Mouse (Mus musculus) brown adipose tissue, adult 24 weeks (tissue): Measurements from ENCODE around the gene Gm49340. TPM values are rescaled to one million over a fixed set of nuclear protein-coding genes. Genes with fewer than 3 reads are reported as not detected.

Experiments
- H3K27ac ChIP-seq: fragments of 200-500 bp; replicated peaks from 2 replicates; pipeline ENCODE4 v1.5.1; 2012; ENCODE audit warnings: low read depth, mild to moderate bottlenecking, low read length
- H3K4me1 ChIP-seq: fragments of 200-500 bp; 2 replicates; pipeline ENCODE4 v1.6.1; 2012; ENCODE audit warnings: low read length, mixed read lengths; ENCODE audit not compliant: control insufficient read depth, insufficient read depth, insufficient read length
- H3K4me3 ChIP-seq: fragments of 200-500 bp; 2 replicates; pipeline ENCODE4 v1.5.1; 2012; ENCODE audit warnings: low read depth, mild to moderate bottlenecking, low read length, moderate library complexity; ENCODE audit not compliant: insufficient read depth
- polyA plus RNA-seq: library from polyadenylated mRNA; stranded (reverse); fragments of >200 nt; gene quantifications from 2 replicates; pipeline ENCODE4 v1.2.4, GENCODE M21; 2012; ENCODE audit not compliant: missing spikeins, insufficient read depth, insufficient read length

The Gm49340 gene
- polyA plus RNA-seq, 1 experiment: 0.48 TPM

- Histone ChIP-seq H3K4me1 (no peaks in the 10 kb centered on the region), H3K4me3 (no peak overlapping the region), H3K27ac (no peak overlapping the region)
Measured at GRCm38 (mm10) chr11:73336919-73337318, 7.4 kb downstream of the Gm49340 start.

GRCm38 (mm10) chr11:73350483-73350882 lies 20.9 kb downstream of the Gm49340 start, which contains the start of gene Olfr20:
Olfr20 (plus strand) TSS chr11:73350783.
- Histone ChIP-seq H3K4me1 (no peaks in the 10 kb centered on the region), H3K4me3 (no peak within 1 kb of the TSS), H3K27ac (no peak within 1 kb of the TSS)

GRCm38 (mm10) chr11:73370946-73371345 lies 41.4 kb downstream of the Gm49340 start, which contains the start of gene Olfr376:
Olfr376 (plus strand) TSS chr11:73371246.
- Histone ChIP-seq H3K4me3 (no peak within 1 kb of the TSS), H3K4me1 (no peaks in the 10 kb centered on the region), H3K27ac (no peak within 1 kb of the TSS)

- no peaks in the 10 kb centered on the region for H3K4me1 ChIP-seq
- no peak overlapping the region for H3K4me3 ChIP-seq
- no peak overlapping the region for H3K27ac ChIP-seq
Measured at GRCm38 (mm10) chr11:73395374-73395773, 65.8 kb downstream of the Gm49340 start.

GRCm38 (mm10) chr11:73399514-73399913 lies 70.0 kb downstream of the Gm49340 start, which contains the start of gene Olfr1:
Olfr1 (minus strand) TSS chr11:73399614.
- no peak within 1 kb of the TSS for H3K4me3 ChIP-seq
- H3K4me1 ChIP-seq: no peaks in the 10 kb centered on the region
- H3K27ac ChIP-seq: no peak within 1 kb of the TSS

Other genes starting within 250 kb of the Gm49340 start
- 1.8 and 2.4 TPM in 2 replicates for gene Itgae, start 239.2 kb upstream of the Gm49340 start, polyA plus RNA-seq
- not detected in 2 replicates for gene Haspin, start 191.4 kb upstream of the Gm49340 start, polyA plus RNA-seq
- gene P2rx5, start 169.3 kb upstream of the Gm49340 start, polyA plus RNA-seq: 53.6 and 85.8 TPM in 2 replicates
- 183 and 237 TPM in 2 replicates for gene Emc6, start 152.7 kb upstream of the Gm49340 start, polyA plus RNA-seq
- 70.9 and 105 TPM in 2 replicates for gene Tax1bp3, start 152.7 kb upstream of the Gm49340 start, polyA plus RNA-seq
- 8.8 TPM in 2 replicates for gene Ctns, start 130.7 kb upstream of the Gm49340 start, polyA plus RNA-seq
- 8.2 and 9.1 TPM in 2 replicates for gene Shpk, start 130.3 kb upstream of the Gm49340 start, polyA plus RNA-seq
- 0.33 and 0.75 TPM in 2 replicates for gene Trpv1, start 95.4 kb upstream of the Gm49340 start, polyA plus RNA-seq
- not detected in 2 replicates for gene Trpv3, start 62.4 kb upstream of the Gm49340 start, polyA plus RNA-seq
- gene Aspa, start 145 bp upstream of the Gm49340 start, polyA plus RNA-seq: 163 and 192 TPM in 2 replicates
- gene Spata22, start within 50 bp of the Gm49340 start, polyA plus RNA-seq: 8.6 and 10.5 TPM in 2 replicates
- gene Olfr20, start 21.0 kb downstream of the Gm49340 start, polyA plus RNA-seq: not detected in 2 replicates
- not detected in 2 replicates for gene Olfr376, start 41.5 kb downstream of the Gm49340 start, polyA plus RNA-seq
- not detected in 2 replicates for gene Olfr1, start 69.9 kb downstream of the Gm49340 start, polyA plus RNA-seq
- gene Olfr378, start 98.7 kb downstream of the Gm49340 start, polyA plus RNA-seq: not detected in 2 replicates
- gene Olfr380, start 127.8 kb downstream of the Gm49340 start, polyA plus RNA-seq: not detected in 2 replicates
- not detected in 2 replicates for gene Olfr381, start 161.9 kb downstream of the Gm49340 start, polyA plus RNA-seq
- gene Olfr382, start 187.5 kb downstream of the Gm49340 start, polyA plus RNA-seq: not detected in 2 replicates